Mouse (Mus musculus) lung, embryonic 14.5 days (tissue): ENCODE results near the gene Rps29. TPM values are rescaled to one million over a fixed set of nuclear protein-coding genes. Genes with fewer than 3 reads are reported as not detected.

Experiments
- ATAC-seq: fragments of 200-750 bp; cut with Nextera tagmentation; 2 replicates; pipeline ENCODE4 v1.8.0; 2017; ENCODE audit warnings: mild to moderate bottlenecking, moderate TSS enrichment, moderate library complexity; ENCODE audit not compliant: insufficient read depth
- DNase-seq: peaks from one replicate; pipeline ENCODE4 v3.0.0-alpha.2; 2015
- H3K27ac ChIP-seq: fragments of 300-500 bp; sonication (generic); 2 replicates; pipeline ENCODE4 v1.5.1; 2014; ENCODE audit warnings: low read depth, mild to moderate bottlenecking, moderate library complexity
- H3K27me3 ChIP-seq: fragments of 300-500 bp; sonication (generic); 2 replicates; pipeline ENCODE4 v1.6.1; 2014; ENCODE audit warnings: low read length, control low read depth; ENCODE audit not compliant: insufficient read depth
- H3K36me3 ChIP-seq: fragments of 300-500 bp; sonication (generic); 2 replicates; pipeline ENCODE4 v1.6.1; 2014; ENCODE audit warnings: control low read depth; ENCODE audit not compliant: insufficient read depth
- H3K4me1 ChIP-seq: fragments of 300-500 bp; sonication (generic); 2 replicates; pipeline ENCODE4 v1.6.1; 2014; ENCODE audit warnings: antibody characterized with exemption, control low read depth; ENCODE audit not compliant: insufficient read depth
- H3K4me2 ChIP-seq: fragments of 300-500 bp; sonication (generic); 2 replicates; pipeline ENCODE4 v1.6.1; 2014; ENCODE audit warnings: mild to moderate bottlenecking
- H3K4me3 ChIP-seq: fragments of 300-500 bp; sonication (generic); 2 replicates; pipeline ENCODE4 v1.5.1; 2014; ENCODE audit warnings: low read depth, low read length
- H3K9ac ChIP-seq: fragments of 300-500 bp; sonication (generic); 2 replicates; pipeline ENCODE4 v1.6.1; 2014
- H3K9me3 ChIP-seq: fragments of 300-500 bp; sonication (generic); 2 replicates; pipeline ENCODE4 v1.6.1; 2016; ENCODE audit warnings: low read depth, low read length, control low read depth
- CTCF ChIP-seq: IDR thresholded peaks from 2 replicates; pipeline ENCODE4 v1.5.1; 2016; ENCODE audit warnings: antibody characterized with exemption, low read depth
- WGBS: fragments of 180-500 bp; shearing (Covaris S2); extraction: QIAGEN DNeasy Blood & Tissue Kit; methylation state at CpG from one replicate; pipeline ENCODE4 v1.1.7; 2014; 5-methylcytosine and 5-hydroxymethylcytosine counted together
- polyA plus RNA-seq: library from polyadenylated mRNA; unstranded; fragments of >200 nt; fragmentation: Nextera tagmentation; extraction: Ambion mirVana; gene quantifications from 2 replicates; pipeline ENCODE4 v1.2.1, GENCODE M21; 2014

Rps29 gene
- polyA plus RNA-seq, 1 experiment from 2014 or later = 1,824 TPM

DNA sequence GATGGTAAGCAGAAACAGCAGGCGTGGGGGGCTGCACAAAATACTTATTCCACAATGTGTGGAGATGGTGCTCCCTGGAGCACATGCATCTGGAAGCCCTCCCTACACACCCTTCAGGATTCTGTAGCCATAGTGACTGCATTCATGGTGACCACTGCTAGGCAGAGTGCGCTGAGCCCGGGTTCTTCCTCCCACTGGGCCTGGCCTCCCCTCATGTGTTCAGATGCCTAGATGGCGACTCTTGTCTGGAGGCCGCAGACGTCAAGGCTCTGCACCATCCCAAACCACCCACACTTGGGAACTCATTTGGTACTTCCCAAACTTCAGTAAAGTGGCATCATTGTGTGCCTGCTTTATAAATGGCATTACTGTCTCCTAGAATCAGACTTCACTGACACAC, 15.5 kb downstream of the Rps29 start:
- Histone ChIP-seq H3K9me3 (no peaks in the 10 kb centered on the region), H3K9ac (no peak overlapping the region), H3K27ac (no peak overlapping the region), H3K27me3 (no peaks in the 10 kb centered on the region), H3K4me3 (no peak overlapping the region), H3K4me2 (no peak overlapping the region), H3K36me3 (no peaks in the 10 kb centered on the region), H3K4me1 (no peaks in the 10 kb centered on the region)
- TF ChIP-seq CTCF = no peak
- DNase-seq (no peak), ATAC-seq (no peak)
- WGBS = 69% methylated on average over 6 of the region's 6 CpGs

DNA sequence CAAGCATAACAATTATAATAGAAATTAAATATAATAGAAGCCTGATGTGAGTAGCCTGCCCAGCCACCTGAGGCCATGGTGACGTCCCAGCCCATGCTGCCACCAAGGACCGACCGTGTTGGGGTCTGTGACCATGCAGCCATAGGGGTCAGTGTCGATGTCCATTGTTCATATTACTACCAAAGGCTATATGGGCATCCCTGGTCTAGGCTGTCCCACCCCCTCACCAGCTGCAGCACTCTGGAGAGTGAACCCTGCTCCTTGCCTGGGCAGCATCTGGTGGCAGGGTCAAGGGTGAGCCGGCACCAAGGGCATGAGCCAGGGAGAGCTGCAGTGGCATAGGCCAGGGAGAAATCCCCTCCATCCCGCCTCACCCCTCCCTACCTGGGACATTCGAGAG, 19.1 kb downstream of the Rps29 start:
- Histone ChIP-seq H3K27ac (no peak overlapping the region), H3K36me3 (no peaks in the 10 kb centered on the region), H3K4me3 (no peak overlapping the region), H3K4me1 (no peaks in the 10 kb centered on the region), H3K27me3 (no peaks in the 10 kb centered on the region), H3K9me3 (no peaks in the 10 kb centered on the region), H3K9ac (no peak overlapping the region), H3K4me2 (no peak overlapping the region)
- 78% methylated on average over 7 of the region's 7 CpGs for WGBS
- no peak for TF ChIP-seq CTCF
- no peak for DNase-seq
- ATAC-seq = no peak

DNA sequence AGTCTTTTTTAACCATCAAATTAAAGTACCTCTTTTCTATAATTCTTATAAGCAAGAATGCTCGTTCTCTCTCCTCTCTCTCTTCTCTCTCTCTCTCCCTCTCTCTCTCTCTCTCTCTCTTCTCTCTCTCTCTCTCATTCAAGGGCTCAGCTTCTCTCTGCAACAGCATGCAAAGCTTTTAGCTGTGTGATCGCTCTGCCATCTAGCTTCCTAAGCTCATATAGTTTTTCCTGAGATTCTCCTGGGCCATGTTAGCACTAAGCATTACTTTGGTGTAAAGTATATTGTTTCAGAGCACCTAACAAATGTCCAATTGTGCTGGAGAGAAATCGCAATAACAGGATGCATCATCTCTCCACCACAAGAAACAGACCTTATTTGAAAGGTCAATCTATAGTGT, 19.8 kb downstream of the Rps29 start:
- no peak overlapping the region for H3K27ac ChIP-seq
- DNase-seq = no peak
- H3K4me2 ChIP-seq = no peak overlapping the region
- no peak for ATAC-seq
- H3K9me3 ChIP-seq = no peaks in the 10 kb centered on the region
- 88% methylated on average over 3 of the region's 3 CpGs for WGBS
- H3K27me3 ChIP-seq = no peaks in the 10 kb centered on the region
- no peaks in the 10 kb centered on the region for H3K4me1 ChIP-seq
- H3K36me3 ChIP-seq = no peaks in the 10 kb centered on the region
- H3K9ac ChIP-seq = no peak overlapping the region
- no peak for TF ChIP-seq CTCF
- H3K4me3 ChIP-seq = no peak overlapping the region

DNA sequence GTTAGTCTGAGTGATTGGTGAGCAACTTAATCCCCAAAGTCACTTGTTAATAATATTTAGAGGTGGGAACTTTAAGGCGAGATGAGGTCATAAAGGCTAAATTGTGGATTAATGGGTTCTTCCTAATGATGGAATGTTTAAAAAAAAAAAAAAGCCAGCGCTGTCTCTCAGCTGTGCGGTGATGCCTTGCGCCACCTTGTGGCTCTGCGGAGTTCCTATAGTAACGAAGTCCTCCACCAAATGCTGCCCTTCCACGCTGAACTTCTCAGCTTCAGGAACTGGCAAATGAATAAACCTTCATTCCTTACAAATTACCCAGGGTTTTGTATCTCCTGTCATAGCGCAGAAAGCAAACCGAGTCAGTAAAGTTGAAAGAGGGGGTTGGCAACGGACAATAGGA, 27.0 kb downstream of the Rps29 start:
- WGBS = 10% methylated on average over 10 of the region's 10 CpGs
- DNase-seq (peak; percentile 78), ATAC-seq (no peak)
- H3K27ac ChIP-seq = no peak overlapping the region
- H3K4me3 ChIP-seq = no peak overlapping the region
- no peaks in the 10 kb centered on the region for H3K27me3 ChIP-seq
- TF ChIP-seq CTCF = peak; percentile 73
- no peak overlapping the region for H3K4me2 ChIP-seq
- no peaks in the 10 kb centered on the region for H3K4me1 ChIP-seq
- H3K9ac ChIP-seq = no peak overlapping the region
- H3K9me3 ChIP-seq = no peaks in the 10 kb centered on the region
- H3K36me3 ChIP-seq = no peaks in the 10 kb centered on the region

DNA sequence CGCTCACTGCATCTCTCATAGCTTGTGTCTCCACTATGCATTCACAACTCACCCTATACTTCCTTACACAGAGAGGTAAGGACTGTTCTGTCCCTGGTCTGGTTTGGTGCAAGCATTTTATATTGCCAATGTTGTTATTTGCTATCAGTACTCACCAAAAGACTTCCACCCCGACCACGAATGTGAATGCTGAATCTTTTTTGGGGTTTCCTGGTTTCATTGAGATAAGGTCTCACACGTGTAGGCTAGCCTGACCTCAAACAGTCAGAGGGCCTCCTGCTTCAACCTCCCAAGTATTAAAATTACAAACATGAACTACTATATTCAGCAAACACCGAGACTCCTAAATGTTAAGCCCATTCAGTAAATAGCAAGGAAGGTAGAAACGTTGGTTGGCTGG, 27.7 kb downstream of the Rps29 start:
- no peak overlapping the region for H3K4me3 ChIP-seq
- no peaks in the 10 kb centered on the region for H3K27me3 ChIP-seq
- H3K9ac ChIP-seq = no peak overlapping the region
- H3K4me2 ChIP-seq = no peak overlapping the region
- no peak overlapping the region for H3K27ac ChIP-seq
- no peak for TF ChIP-seq CTCF
- no peak for DNase-seq
- no peaks in the 10 kb centered on the region for H3K4me1 ChIP-seq
- no peaks in the 10 kb centered on the region for H3K9me3 ChIP-seq
- H3K36me3 ChIP-seq = no peaks in the 10 kb centered on the region
- ATAC-seq = no peak
- WGBS = 76% methylated on average over 6 of the region's 6 CpGs

DNA sequence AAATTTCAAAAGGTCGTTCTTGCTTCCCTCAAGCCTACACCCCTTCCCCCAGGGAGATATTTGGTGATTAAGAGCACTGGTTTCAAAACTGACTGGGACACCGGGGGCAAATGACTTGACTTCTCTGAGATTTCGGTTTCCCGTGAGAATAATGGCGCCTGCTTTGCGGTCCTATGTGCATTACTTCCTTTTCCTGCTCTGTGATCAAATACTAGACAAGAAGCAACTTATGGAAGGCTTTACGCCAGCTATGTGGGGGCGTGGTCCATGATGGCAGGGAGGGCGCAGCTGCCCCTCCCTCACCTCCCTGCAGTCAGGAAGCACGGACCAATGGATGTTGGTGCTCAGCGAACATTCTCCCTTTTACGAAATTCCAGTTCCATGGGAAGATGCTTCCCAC, 28.5 kb downstream of the Rps29 start:
- no peak for ATAC-seq
- Histone ChIP-seq H3K4me3 (no peak overlapping the region), H3K9me3 (no peaks in the 10 kb centered on the region), H3K4me1 (no peaks in the 10 kb centered on the region), H3K27ac (no peak overlapping the region), H3K9ac (no peak overlapping the region), H3K36me3 (no peaks in the 10 kb centered on the region), H3K27me3 (no peaks in the 10 kb centered on the region), H3K4me2 (peak overlapping the region; percentile 46)
- no peak for DNase-seq
- WGBS = 74% methylated on average over 12 of the region's 12 CpGs
- TF ChIP-seq CTCF = no peak

DNA sequence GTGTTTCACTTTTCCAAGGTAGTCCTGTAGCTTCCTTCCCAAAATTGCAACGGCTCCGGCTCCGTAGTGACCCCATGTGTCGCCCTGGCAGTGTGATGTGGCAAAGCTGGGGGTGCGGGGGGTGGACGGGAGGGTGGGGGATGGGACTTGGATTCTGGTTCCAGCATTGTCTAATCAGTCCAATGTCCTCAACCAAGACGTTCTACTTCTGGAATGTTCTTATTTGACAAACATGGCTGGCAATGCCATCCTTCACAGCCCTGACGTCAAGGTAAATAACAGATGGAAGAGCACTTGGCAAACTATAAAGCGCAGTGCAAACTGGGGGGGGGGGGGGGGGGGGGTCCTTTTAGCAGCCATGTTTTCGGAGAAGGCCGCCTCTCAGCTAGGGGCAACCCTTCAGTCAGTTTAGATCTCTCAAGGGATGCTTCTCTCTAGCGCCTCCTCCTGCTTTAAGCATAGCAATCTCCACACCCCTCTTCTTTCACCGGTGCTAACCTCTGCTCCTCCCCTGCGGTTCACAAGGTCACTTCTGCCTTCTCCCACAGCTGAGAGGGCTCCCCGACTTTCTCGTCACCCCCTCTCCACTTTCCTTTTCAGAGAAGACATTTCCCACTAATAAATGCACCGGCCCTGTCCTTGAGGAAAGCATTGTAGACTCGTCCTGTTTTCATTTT, 29.2 kb downstream of the Rps29 start:
- H3K9me3 ChIP-seq = no peaks in the 10 kb centered on the region
- H3K27ac ChIP-seq = no peak overlapping the region
- no peak overlapping the region for H3K9ac ChIP-seq
- ATAC-seq = peak; percentile 53; the same call in 1 of the 2 replicates
- H3K4me2 ChIP-seq = peak overlapping the region; percentile 46
- peak; percentile 6 for DNase-seq
- no peak overlapping the region for H3K4me3 ChIP-seq
- TF ChIP-seq CTCF = no peak
- no peaks in the 10 kb centered on the region for H3K27me3 ChIP-seq
- no peaks in the 10 kb centered on the region for H3K4me1 ChIP-seq
- no peaks in the 10 kb centered on the region for H3K36me3 ChIP-seq
- WGBS = 33% methylated on average over 18 of the region's 18 CpGs

DNA sequence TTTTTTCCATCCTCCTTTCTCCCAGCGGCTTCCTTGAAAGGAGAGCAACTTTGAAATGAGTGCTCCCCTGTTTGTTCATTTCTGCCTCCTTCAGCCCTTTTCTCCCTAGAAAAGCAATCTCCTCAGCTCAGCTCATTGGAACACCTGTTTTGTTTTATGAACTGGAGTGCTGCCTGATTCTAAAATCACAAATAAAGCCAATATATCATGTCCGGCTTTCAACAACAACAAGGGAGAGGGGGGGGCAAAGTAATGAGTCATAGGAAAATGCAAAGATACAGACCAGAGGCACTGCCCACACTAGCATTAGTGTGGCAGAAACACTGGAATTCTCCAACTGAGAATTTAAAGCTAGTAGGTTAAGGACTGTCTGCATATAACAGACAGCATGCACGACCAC, 31.4 kb downstream of the Rps29 start:
- Histone ChIP-seq H3K4me1 (no peaks in the 10 kb centered on the region), H3K27me3 (no peaks in the 10 kb centered on the region), H3K4me3 (no peak overlapping the region), H3K27ac (no peak overlapping the region), H3K4me2 (no peak overlapping the region), H3K36me3 (no peaks in the 10 kb centered on the region), H3K9ac (no peak overlapping the region), H3K9me3 (no peaks in the 10 kb centered on the region)
- ATAC-seq (no peak), DNase-seq (no peak)
- no peak for TF ChIP-seq CTCF
- WGBS = 81% methylated on average over 3 of the region's 3 CpGs
